Mouse (Mus musculus) spleen, postnatal 4 days (tissue): ENCODE results near the gene Eif2b2.

Experiments
- DNase-seq, 2 experiments: peaks; one replicate each; pipeline ENCODE4 v3.0.0; 2022; ENCODE audit warnings: low spot score in 2 of 2

The Eif2b2 gene

GRCm38 (mm10) chr12:85252083-85252482 is 32.8 kb downstream of the Eif2b2 start:
- no peak for DNase-seq

- DNase-seq = no peak
These were observed 36.9 kb downstream of the Eif2b2 start for GRCm38 (mm10) chr12:85256074-85256751.

GRCm38 (mm10) chr12:85257008-85257639 is 37.8 kb downstream of the Eif2b2 start:
- no peak for DNase-seq

GRCm38 (mm10) chr12:85262489-85262888 is 43.2 kb downstream of the Eif2b2 start:
- no peak for DNase-seq

- no peak for DNase-seq
These were observed 43.9 kb downstream of the Eif2b2 start for GRCm38 (mm10) chr12:85263190-85263589.

GRCm38 (mm10) chr12:85264531-85264930 is 45.2 kb downstream of the Eif2b2 start:
- no peak for DNase-seq

- DNase-seq = no peak
These were observed 45.7 kb downstream of the Eif2b2 start for GRCm38 (mm10) chr12:85264940-85265339.

GRCm38 (mm10) chr12:85266248-85266647 is 47.0 kb downstream of the Eif2b2 start:
- no peak for DNase-seq

- no peak for DNase-seq
These were observed 50.5 kb downstream of the Eif2b2 start for GRCm38 (mm10) chr12:85269821-85270220.

GRCm38 (mm10) chr12:85270319-85270718 is 51.0 kb downstream of the Eif2b2 start, which contains the start of gene Mlh3:
Gene Mlh3 (minus strand): TSS chr12:85270599.
- peak; percentile 78 to 91 for DNase-seq

GRCm38 (mm10) chr12:85271132-85271842 is 52.0 kb downstream of the Eif2b2 start:
- DNase-seq = peak in 1 of 2 experiments; percentile 51

GRCm38 (mm10) chr12:85271843-85272206 is 52.5 kb downstream of the Eif2b2 start:
- no peak for DNase-seq

GRCm38 (mm10) chr12:85273508-85273907 is 54.2 kb downstream of the Eif2b2 start:
- DNase-seq = no peak
